Mouse (Mus musculus): Measurements from ENCODE around the gene Slc7a9.

DNA sequence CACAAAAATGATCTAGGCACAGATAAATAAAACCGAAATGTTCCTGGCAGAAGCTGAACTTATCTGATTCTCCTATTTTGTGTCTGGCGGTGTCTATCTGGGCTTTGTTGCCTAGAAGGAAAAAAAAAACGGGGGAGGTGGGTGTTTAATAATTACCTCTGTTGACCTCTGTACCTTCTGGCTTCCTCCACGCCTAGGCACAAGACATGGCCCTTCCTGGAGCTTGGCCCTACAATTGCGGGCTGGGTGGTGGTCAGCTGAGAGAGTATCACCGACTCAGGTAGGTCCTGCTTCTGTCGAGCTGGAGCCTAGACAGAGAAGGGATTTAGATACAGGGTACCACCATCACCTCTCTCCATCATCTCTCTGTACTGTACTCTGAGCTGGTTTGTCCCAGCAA lies 271 bp downstream of the Slc7a9 start:
- no peak for TF ChIP-seq POLR2A (IDR thresholded peaks at IDR 0.05; ENCODE audit: borderline replicate concordance, low read depth, low read length)
- TF ChIP-seq CTCF (IDR thresholded peaks at IDR 0.05; ENCODE audit: low read depth, low read length) = no peak

All from bone marrow macrophage, adult 2 months (primary cell).